Mouse (Mus musculus) embryonic facial prominence, embryonic 11.5 days (tissue): ENCODE results near the gene Rsf1. TPM values are rescaled to one million over a fixed set of nuclear protein-coding genes. Genes with fewer than 3 reads are reported as not detected.

Experiments used
- ATAC-seq: fragments of 200-750 bp; cut with Nextera tagmentation; replicated peaks from 2 replicates; pipeline ENCODE4 v1.8.0; 2017; ENCODE audit warnings: low read depth; ENCODE audit not compliant: insufficient number of reproducible peaks, low FRiP score, low TSS enrichment
- DNase-seq: peaks from one replicate; pipeline ENCODE4 v3.0.0-alpha.2; 2015; ENCODE audit warnings: low spot score
- H3K27ac ChIP-seq: fragments of 300-500 bp; sonication (generic); replicated peaks from 2 replicates; pipeline ENCODE4 v1.5.1; 2014; ENCODE audit warnings: mild to moderate bottlenecking, low read depth, low read length, control low read depth
- H3K27me3 ChIP-seq: fragments of 300-500 bp; sonication (generic); 2 replicates; pipeline ENCODE4 v1.6.1; 2014; ENCODE audit warnings: mild to moderate bottlenecking, low read length, moderate library complexity, mixed read lengths; ENCODE audit not compliant: control insufficient read depth, insufficient read depth
- H3K36me3 ChIP-seq: fragments of 300-500 bp; sonication (generic); replicated peaks from 2 replicates; pipeline ENCODE4 v1.6.1; 2014; ENCODE audit warnings: low read depth, mild to moderate bottlenecking, low read length, moderate library complexity, mixed read lengths; ENCODE audit not compliant: control insufficient read depth, insufficient read depth
- H3K4me1 ChIP-seq: fragments of 300-500 bp; sonication (generic); 2 replicates; pipeline ENCODE4 v1.6.1; 2014; ENCODE audit warnings: low read length, mixed read lengths; ENCODE audit not compliant: control insufficient read depth, insufficient read depth
- H3K4me2 ChIP-seq: fragments of 300-500 bp; sonication (generic); 2 replicates; pipeline ENCODE4 v1.6.1; 2014; ENCODE audit warnings: low read depth, mild to moderate bottlenecking, control low read depth, low read length, moderate library complexity
- H3K4me3 ChIP-seq: fragments of 300-500 bp; sonication (generic); 2 replicates; pipeline ENCODE4 v1.5.1; 2014; ENCODE audit warnings: low read depth, low read length, control low read depth
- H3K9ac ChIP-seq: fragments of 300-500 bp; sonication (generic); replicated peaks from 2 replicates; pipeline ENCODE4 v1.6.1; 2014; ENCODE audit warnings: mild to moderate bottlenecking, control low read depth, low read length
- H3K9me3 ChIP-seq: fragments of 300-500 bp; sonication (generic); replicated peaks from 2 replicates; pipeline ENCODE4 v1.6.1; 2016; ENCODE audit warnings: mild to moderate bottlenecking, low read length, inconsistent platforms, mixed read lengths; ENCODE audit not compliant: control insufficient read depth
- WGBS: fragments of 180-500 bp; shearing (Covaris S2); extraction: QIAGEN DNeasy Blood & Tissue Kit; methylation state at CpG from one replicate; pipeline ENCODE4 v1.1.7; 2014; 5-methylcytosine and 5-hydroxymethylcytosine counted together
- polyA plus RNA-seq: library from polyadenylated mRNA; unstranded; fragments of >200 nt; fragmentation: Nextera tagmentation; extraction: Ambion mirVana; gene quantifications from 2 replicates; pipeline ENCODE4 v1.2.1, GENCODE M21; 2014

Gene Rsf1
- polyA plus RNA-seq, 1 experiment from 2014 or later, result 26.0 TPM

- H3K36me3 ChIP-seq, result no peaks in the 10 kb centered on the region
- DNase-seq, result peak; percentile 38
- no peaks in the 10 kb centered on the region for H3K9me3 ChIP-seq
- no peak overlapping the region for H3K4me2 ChIP-seq
- no peak for ATAC-seq
- no peaks in the 10 kb centered on the region; the same call in 1 of the 2 replicates for H3K4me1 ChIP-seq
- no peak overlapping the region for H3K4me3 ChIP-seq
- H3K9ac ChIP-seq, result no peak overlapping the region
- WGBS, result 39% methylated on average over 10 of the region's 10 CpGs
- no peak overlapping the region for H3K27ac ChIP-seq
- peaks cover 2% of the 10 kb centered on the region; the same call in 1 of the 2 replicates for H3K27me3 ChIP-seq
Observed at GRCm38 (mm10) chr7:97740948-97741347, 161.3 kb downstream of the Rsf1 start.

GRCm38 (mm10) chr7:97741756-97742291 lies 162.1 kb downstream of the Rsf1 start:
- H3K4me2 ChIP-seq, result no peak overlapping the region
- no peak overlapping the region for H3K9ac ChIP-seq
- WGBS, result 32% methylated on average over 1 of the region's 1 CpGs
- no peaks in the 10 kb centered on the region for H3K36me3 ChIP-seq
- peaks cover 2% of the 10 kb centered on the region; the same call in 1 of the 2 replicates for H3K27me3 ChIP-seq
- no peak for ATAC-seq
- no peaks in the 10 kb centered on the region; the same call in 1 of the 2 replicates for H3K4me1 ChIP-seq
- H3K27ac ChIP-seq, result no peak overlapping the region
- no peak overlapping the region for H3K4me3 ChIP-seq
- DNase-seq, result no peak
- H3K9me3 ChIP-seq, result no peaks in the 10 kb centered on the region

Other genes starting within 250 kb of the Rsf1 start
- 1.2 and 3.0 TPM in 2 replicates for gene Usp35, start 247.9 kb upstream of the Rsf1 start, polyA plus RNA-seq
- gene Kctd21, start 247.6 kb upstream of the Rsf1 start, polyA plus RNA-seq, result 5.0 TPM in 2 replicates
- 39.7 and 41.8 TPM in 2 replicates for gene Alg8, start 208.3 kb upstream of the Rsf1 start, polyA plus RNA-seq
- gene Ndufc2, start 179.9 kb upstream of the Rsf1 start, polyA plus RNA-seq, result 352 and 383 TPM in 2 replicates
- gene Thrsp, start 162.2 kb upstream of the Rsf1 start, polyA plus RNA-seq, result not detected in 2 replicates
- gene Kctd14, start 128.6 kb upstream of the Rsf1 start, polyA plus RNA-seq, result 0.55 and 1.1 TPM in 2 replicates
- gene Ints4, start 98.9 kb upstream of the Rsf1 start, polyA plus RNA-seq, result 70.1 and 79.4 TPM in 2 replicates
- gene Aamdc, start 392 bp upstream of the Rsf1 start, polyA plus RNA-seq, result 37.2 and 43.5 TPM in 2 replicates
- gene Clns1a, start 116.7 kb downstream of the Rsf1 start, polyA plus RNA-seq, result 293 and 295 TPM in 2 replicates
- gene Aqp11, start 158.4 kb downstream of the Rsf1 start, polyA plus RNA-seq, result 3.1 and 3.7 TPM in 2 replicates
- 47.7 and 51.4 TPM in 2 replicates for gene Pak1, start 208.7 kb downstream of the Rsf1 start, polyA plus RNA-seq